Mouse (Mus musculus): ENCODE results near the gene Ier5l. TPM values are rescaled to one million over a fixed set of nuclear protein-coding genes. Genes with fewer than 3 reads are reported as not detected.
A peak's percentile ranks its signal among the peaks of the same experiment; 100 is the strongest.

Gene Ier5l
- 1 to 10 TPM; 1.7 TPM for total RNA-seq (2021)
- long read RNA-seq, experiment 1, partial matches to known transcripts = 0 of 3 reads
- long read RNA-seq, experiment 1, other reads (novel, unspliced or antisense) = 0 of 3 reads
- long read RNA-seq, experiment 2, partial matches to known transcripts = 0 of 2 reads
- long read RNA-seq, experiment 2, other reads (novel, unspliced or antisense) = 0 of 2 reads

GRCm38 (mm10) chr2:30474039-30474438, at the start of gene Ier5l:
TSS of gene Ier5l (minus strand) at chr2:30474219.
- intact Hi-C loops (cut with DNase I) = loop anchor here (5.0 kb wide), 1 partner anchor 118 kb away; no protein-coding TSS in a partner anchor
- DNase-seq = peak; percentile 95 to 97

- DNase-seq = no peak
- intact Hi-C loops (cut with DNase I) = no loop called here
Observed at GRCm38 (mm10) chr2:30523727-30524126, 49.7 kb upstream of the Ier5l start.

- no peak for DNase-seq
- intact Hi-C loops (cut with DNase I) = no loop called here
Observed at GRCm38 (mm10) chr2:30510711-30511380, 36.8 kb upstream of the Ier5l start.

- no peak for DNase-seq
- intact Hi-C loops (cut with DNase I) = no loop called here
Observed at GRCm38 (mm10) chr2:30507138-30507727, 33.2 kb upstream of the Ier5l start.

GRCm38 (mm10) chr2:30503677-30504621, 29.9 kb upstream of the Ier5l start:
- DNase-seq = no peak
- intact Hi-C loops (cut with DNase I) = loop anchor here (5.0 kb wide), 1 partner anchor 83 kb away; no protein-coding TSS in a partner anchor

- no peak for DNase-seq
- intact Hi-C loops (cut with DNase I) = loop anchor here (5.0 kb wide), 1 partner anchor 86 kb away; no protein-coding TSS in a partner anchor
Observed at GRCm38 (mm10) chr2:30501701-30502100, 27.7 kb upstream of the Ier5l start.

GRCm38 (mm10) chr2:30495909-30496861, 22.2 kb upstream of the Ier5l start:
- intact Hi-C loops (cut with DNase I) = no loop called here

GRCm38 (mm10) chr2:30495000-30495908, 21.2 kb upstream of the Ier5l start:
- intact Hi-C loops (cut with DNase I) = no loop called here
- no peak for DNase-seq

More at GRCm38 (mm10) chr2:30495909-30496861, 22.2 kb upstream of the Ier5l start:
- peak; percentile 51 to 57 for DNase-seq

- intact Hi-C loops (cut with DNase I) = no loop called here
- DNase-seq = no peak
Observed at GRCm38 (mm10) chr2:30490384-30490783, 16.4 kb upstream of the Ier5l start.

GRCm38 (mm10) chr2:30487597-30487996, 13.6 kb upstream of the Ier5l start:
- peak; percentile 35 to 54 for DNase-seq
- intact Hi-C loops (cut with DNase I) = no loop called here

GRCm38 (mm10) chr2:30478526-30478925, 4.5 kb upstream of the Ier5l start:
- DNase-seq = no peak
- intact Hi-C loops (cut with DNase I) = no loop called here

- no peak for DNase-seq
- intact Hi-C loops (cut with DNase I) = no loop called here
Observed at GRCm38 (mm10) chr2:30476241-30476640, 2.2 kb upstream of the Ier5l start.

GRCm38 (mm10) chr2:30475457-30475856, 1.4 kb upstream of the Ier5l start:
- intact Hi-C loops (cut with DNase I) = no loop called here
- no peak for DNase-seq

- intact Hi-C loops (cut with DNase I) = loop anchor here (5.0 kb wide), 1 partner anchor 118 kb away; no protein-coding TSS in a partner anchor
Observed at GRCm38 (mm10) chr2:30474776-30475175, 757 bp upstream of the Ier5l start.

GRCm38 (mm10) chr2:30473431-30474031, 488 bp downstream of the Ier5l start:
- DNase-seq = peak in 1 of 2 experiments; percentile 33
- intact Hi-C loops (cut with DNase I) = loop anchor here (2.0 to 5.0 kb wide), 3 partner anchors 33 to 245 kb away; no protein-coding TSS in a partner anchor

More at GRCm38 (mm10) chr2:30474776-30475175, 757 bp upstream of the Ier5l start:
- no peak for DNase-seq

- intact Hi-C loops (cut with DNase I) = loop anchor here (2.0 to 5.0 kb wide), 3 partner anchors 32 to 246 kb away; no protein-coding TSS in a partner anchor
- peak; percentile 45 to 65 for DNase-seq
Observed at GRCm38 (mm10) chr2:30472731-30473351, 1.2 kb downstream of the Ier5l start.
